ENCODE assay signal across 17 mouse cellular contexts in the genomic region with DNA sequence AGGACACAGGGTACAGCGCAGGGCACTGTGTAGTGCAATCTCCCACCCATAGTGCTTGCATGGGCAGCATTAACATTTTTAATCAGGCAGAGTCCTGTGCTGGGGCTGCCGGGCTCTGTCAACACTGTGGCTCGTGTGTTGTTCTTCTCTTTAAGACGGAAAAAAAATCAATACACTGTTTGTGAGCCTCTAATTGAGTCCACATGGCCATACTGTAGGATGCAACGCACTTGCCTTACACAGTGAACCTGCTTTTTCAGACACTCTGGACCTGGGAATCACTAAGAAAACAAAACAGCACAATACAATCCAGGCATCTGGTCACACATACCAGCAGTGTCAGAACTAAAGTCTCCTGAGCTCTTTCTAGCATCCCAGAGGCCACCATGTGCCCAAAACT.
"Had no signal": no experiment of that assay in that cellular context is flagged by ENCODE, and none has a peak within 500 bp of the region (broad histone marks: within the 10 kb centered on the region; RNA-seq: fewer than 3 reads in every experiment).

No protein-coding gene starts in this region.

- DNase-seq: kidney, adult 2 months; kidney, postnatal 36 days; left cerebral cortex, postnatal 4 days; lung, embryonic 14.5 days; lung, postnatal 10 days; lung, postnatal 4 days; right cerebral cortex, adult 18-20 months; right cerebral cortex, postnatal 25 days; thymus, postnatal 4 days had no signal

- H3K9me3 ChIP-seq: kidney, embryonic 15.5 days; liver, embryonic 15.5 days; neural tube, embryonic 15.5 days had no signal

- H3K4me1 ChIP-seq: liver, embryonic 15.5 days; neural tube, embryonic 15.5 days had no signal

- H3K4me3 ChIP-seq: kidney, embryonic 15.5 days; layer of hippocampus, adult 2 months; liver, embryonic 15.5 days; myocyte; neural tube, embryonic 15.5 days had no signal

- H3K27ac ChIP-seq: kidney, embryonic 15.5 days; layer of hippocampus, adult 2 months; liver, embryonic 15.5 days; neural tube, embryonic 15.5 days; stomach, postnatal 0 days had no signal

- H3K4me2 ChIP-seq: kidney, embryonic 15.5 days; liver, embryonic 11.5 days; liver, embryonic 15.5 days; lung, embryonic 14.5 days; midbrain, embryonic 11.5 days; neural tube, embryonic 15.5 days had no signal

- H3K36me3 ChIP-seq: kidney, embryonic 15.5 days; liver, embryonic 15.5 days; neural tube, embryonic 15.5 days had no signal

- H3K27me3 ChIP-seq: kidney, embryonic 15.5 days; liver, embryonic 15.5 days; neural tube, embryonic 15.5 days had no signal

- H3K9ac ChIP-seq: kidney, embryonic 15.5 days; liver, embryonic 15.5 days; lung, embryonic 14.5 days; neural tube, embryonic 15.5 days had no signal
